Mouse (Mus musculus): Measurements from ENCODE around the gene Prnp. TPM values are rescaled to one million over a fixed set of nuclear protein-coding genes. Genes with fewer than 3 reads are reported as not detected.

Prnp gene
- polyA plus RNA-seq, 2 experiments = 36.1 to 39.1 TPM

- no peaks in the 10 kb centered on the region for H3K36me3 ChIP-seq (ENCODE audit: control insufficient read depth, insufficient read depth, low read length)
- no peak overlapping the region for H3K4me2 ChIP-seq (replicated peaks; ENCODE audit: low read depth, low read length, severe bottlenecking)
- H3K27ac ChIP-seq (replicated peaks; ENCODE audit: low read depth, low read length) = no peak overlapping the region
- H3K4me1 ChIP-seq (ENCODE audit: control insufficient read depth, insufficient read depth, low read length) = 0 out of 2 replicates have a peak, but pooled peaks cover 3% of the 10 kb centered on the region
- WGBS = 79% methylated on average over 3 of the region's 3 CpGs
- H3K27me3 ChIP-seq (ENCODE audit: control insufficient read depth, insufficient read depth, low read length) = peaks cover 4% of the 10 kb centered on the region; the same call in 1 of the 2 replicates
- ATAC-seq (ENCODE audit: low FRiP score, low read depth) (no peak), DNase-seq (ENCODE audit: low spot score) (no peak)
- no peak overlapping the region for H3K4me3 ChIP-seq (replicated peaks; ENCODE audit: low read length)
- H3K9me3 ChIP-seq (ENCODE audit: control insufficient read depth, low read length) = no peaks in the 10 kb centered on the region
- no peak for TF ChIP-seq POLR2A (IDR thresholded peaks at IDR 0.05; ENCODE audit: borderline replicate concordance, extremely low read depth, insufficient read depth, insufficient read length)
- H3K9ac ChIP-seq (ENCODE audit: low read depth, low read length, severe bottlenecking) = no peak overlapping the region
Measured at GRCm38 (mm10) chr2:131948156-131948555, 38.4 kb downstream of the Prnp start.

GRCm38 (mm10) chr2:131948916-131949639 is 39.4 kb downstream of the Prnp start:
- no peak for ATAC-seq (ENCODE audit: low FRiP score, low read depth)
- Histone ChIP-seq H3K4me3 (replicated peaks; ENCODE audit: low read length) (no peak overlapping the region), H3K4me1 (ENCODE audit: control insufficient read depth, insufficient read depth, low read length) (0 out of 2 replicates have a peak, but pooled peaks cover 3% of the 10 kb centered on the region), H3K4me2 (replicated peaks; ENCODE audit: low read depth, low read length, severe bottlenecking) (no peak overlapping the region), H3K27ac (replicated peaks; ENCODE audit: low read depth, low read length) (no peak overlapping the region), H3K9me3 (ENCODE audit: control insufficient read depth, low read length) (no peaks in the 10 kb centered on the region), H3K9ac (ENCODE audit: low read depth, low read length, severe bottlenecking) (no peak overlapping the region), H3K36me3 (ENCODE audit: control insufficient read depth, insufficient read depth, low read length) (no peaks in the 10 kb centered on the region), H3K27me3 (ENCODE audit: control insufficient read depth, insufficient read depth, low read length) (peaks cover 12% of the 10 kb centered on the region; the same call in 1 of the 2 replicates)
- peak; percentile 44 for DNase-seq (ENCODE audit: low spot score)
- TF ChIP-seq POLR2A (IDR thresholded peaks at IDR 0.05; ENCODE audit: borderline replicate concordance, extremely low read depth, insufficient read depth, insufficient read length) = no peak
- 60% methylated on average over 11 of the region's 11 CpGs for WGBS

GRCm38 (mm10) chr2:131949767-131950597 is 40.3 kb downstream of the Prnp start:
- ATAC-seq (ENCODE audit: low FRiP score, low read depth) (no peak; the same call in 1 of the 2 replicates), DNase-seq (ENCODE audit: low spot score) (peak; percentile 46)
- TF ChIP-seq POLR2A (IDR thresholded peaks at IDR 0.05; ENCODE audit: borderline replicate concordance, extremely low read depth, insufficient read depth, insufficient read length) = no peak
- H3K27me3 ChIP-seq (ENCODE audit: control insufficient read depth, insufficient read depth, low read length) = peaks cover 17% of the 10 kb centered on the region; the same call in 1 of the 2 replicates
- H3K4me3 ChIP-seq (replicated peaks; ENCODE audit: low read length) = no peak overlapping the region
- WGBS = 41% methylated on average over 9 of the region's 9 CpGs
- no peak overlapping the region for H3K27ac ChIP-seq (replicated peaks; ENCODE audit: low read depth, low read length)
- peaks cover 3% of the 10 kb centered on the region; the same call in 1 of the 2 replicates for H3K4me1 ChIP-seq (ENCODE audit: control insufficient read depth, insufficient read depth, low read length)
- no peak overlapping the region for H3K4me2 ChIP-seq (replicated peaks; ENCODE audit: low read depth, low read length, severe bottlenecking)
- no peaks in the 10 kb centered on the region for H3K9me3 ChIP-seq (ENCODE audit: control insufficient read depth, low read length)
- H3K9ac ChIP-seq (ENCODE audit: low read depth, low read length, severe bottlenecking) = no peak overlapping the region
- H3K36me3 ChIP-seq (ENCODE audit: control insufficient read depth, insufficient read depth, low read length) = no peaks in the 10 kb centered on the region

GRCm38 (mm10) chr2:131950598-131951095 is 40.9 kb downstream of the Prnp start, which contains the start of gene Prnd:
TSS of gene Prnd (plus strand) at chr2:131950861.
- ATAC-seq (ENCODE audit: low FRiP score, low read depth) (no peak), DNase-seq (ENCODE audit: low spot score) (peak; percentile 27)
- H3K4me2 ChIP-seq (replicated peaks; ENCODE audit: low read depth, low read length, severe bottlenecking) = no peak within 1 kb of the TSS
- no peak for TF ChIP-seq POLR2A (IDR thresholded peaks at IDR 0.05; ENCODE audit: borderline replicate concordance, extremely low read depth, insufficient read depth, insufficient read length)
- H3K9ac ChIP-seq (ENCODE audit: low read depth, low read length, severe bottlenecking) = no peak within 1 kb of the TSS
- peaks cover 18% of the 10 kb centered on the region; the same call in 1 of the 2 replicates for H3K27me3 ChIP-seq (ENCODE audit: control insufficient read depth, insufficient read depth, low read length)
- WGBS = 5% methylated on average over 11 of the region's 11 CpGs
- no peaks in the 10 kb centered on the region for H3K36me3 ChIP-seq (ENCODE audit: control insufficient read depth, insufficient read depth, low read length)
- no peaks in the 10 kb centered on the region for H3K9me3 ChIP-seq (ENCODE audit: control insufficient read depth, low read length)
- H3K4me3 ChIP-seq (replicated peaks; ENCODE audit: low read length) = no peak within 1 kb of the TSS
- peaks cover 3% of the 10 kb centered on the region; the same call in 1 of the 2 replicates for H3K4me1 ChIP-seq (ENCODE audit: control insufficient read depth, insufficient read depth, low read length)
- no peak within 1 kb of the TSS for H3K27ac ChIP-seq (replicated peaks; ENCODE audit: low read depth, low read length)

- Histone ChIP-seq H3K27ac (replicated peaks; ENCODE audit: low read depth, low read length) (no peak overlapping the region), H3K4me1 (ENCODE audit: control insufficient read depth, insufficient read depth, low read length) (peaks cover 3% of the 10 kb centered on the region; the same call in 1 of the 2 replicates), H3K9me3 (ENCODE audit: control insufficient read depth, low read length) (no peaks in the 10 kb centered on the region), H3K9ac (ENCODE audit: low read depth, low read length, severe bottlenecking) (no peak overlapping the region), H3K4me2 (replicated peaks; ENCODE audit: low read depth, low read length, severe bottlenecking) (0 out of 2 replicates have a peak overlapping the region, but pooled peaks have one; percentile 29), H3K4me3 (replicated peaks; ENCODE audit: low read length) (0 out of 2 replicates have a peak overlapping the region, but pooled peaks have one; percentile 9), H3K36me3 (ENCODE audit: control insufficient read depth, insufficient read depth, low read length) (no peaks in the 10 kb centered on the region), H3K27me3 (ENCODE audit: control insufficient read depth, insufficient read depth, low read length) (peaks cover 18% of the 10 kb centered on the region; the same call in 1 of the 2 replicates)
- 39% methylated on average over 2 of the region's 2 CpGs for WGBS
- TF ChIP-seq POLR2A (IDR thresholded peaks at IDR 0.05; ENCODE audit: borderline replicate concordance, extremely low read depth, insufficient read depth, insufficient read length) = no peak
- DNase-seq (ENCODE audit: low spot score) = no peak
- no peak for ATAC-seq (ENCODE audit: low FRiP score, low read depth)
Measured at GRCm38 (mm10) chr2:131952456-131952855, 42.7 kb downstream of the Prnp start.
